25 mouse cellular contexts compared by ENCODE assay signal in the genomic region with DNA sequence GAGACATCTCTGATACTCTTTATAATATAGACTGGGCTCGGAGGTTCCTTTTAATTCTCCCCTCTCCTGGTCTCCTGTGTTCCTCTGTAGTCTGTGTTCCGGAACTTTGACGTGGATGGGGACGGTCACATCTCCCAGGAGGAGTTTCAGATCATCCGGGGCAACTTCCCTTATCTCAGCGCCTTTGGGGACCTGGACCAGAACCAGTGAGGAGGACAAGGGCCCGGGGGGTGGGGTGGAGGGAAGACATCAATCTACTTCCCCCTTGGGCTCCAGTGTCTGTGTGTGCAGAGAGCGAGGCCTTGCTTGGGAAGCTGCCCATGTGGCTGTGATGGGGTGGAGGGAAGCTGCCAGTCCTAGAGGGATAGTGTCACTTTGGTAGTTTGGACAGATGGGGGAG. TPM values are rescaled to one million over a fixed set of nuclear protein-coding genes. Genes with fewer than 3 reads are reported as not detected.
DNase-seq lines count a peak whose midpoint lies in the region; ATAC-seq and TF ChIP-seq lines count a peak whose summit lies in the region.
"Had no signal": no experiment of that assay in that cellular context is flagged by ENCODE, and none has a peak within 500 bp of the region (broad histone marks: within the 10 kb centered on the region; RNA-seq: fewer than 3 reads in every experiment).

No protein-coding gene starts in this region.

- WGBS in forebrain, embryonic 10.5 days = 78% methylated on average over 8 of the region's 8 CpGs
- 79% methylated on average over 8 of the region's 8 CpGs for WGBS in forebrain, embryonic 15.5 days
- 79% methylated on average over 8 of the region's 8 CpGs for WGBS in kidney, embryonic 14.5 days

- no peak for TF ChIP-seq EP300 in ES-Bruce4 (IDR thresholded peaks at IDR 0.05; ENCODE audit: insufficient read depth, low read depth, low read length)

- TF ChIP-seq POLR2A in ES-Bruce4 (IDR thresholded peaks at IDR 0.05; ENCODE audit: insufficient read depth, low read length) = no peak

- ATAC-seq in forebrain, embryonic 15.5 days (replicated peaks) = no peak
- no peak for ATAC-seq in kidney, embryonic 14.5 days (ENCODE audit: low FRiP score, low TSS enrichment)
- 0 out of 2 replicates have a peak, but pooled peaks have one; percentile 25 for ATAC-seq in megakaryocyte-erythroid progenitor cell, adult 5-6 weeks (replicated peaks; ENCODE audit: low FRiP score, low TSS enrichment, poor library complexity, severe bottlenecking)
- ATAC-seq: forebrain, embryonic 14.5 days; intestine, embryonic 16.5 days had no signal

- peak overlapping the region; percentile 27; the same call in 1 of the 2 replicates for H3K27ac ChIP-seq in forebrain, embryonic 10.5 days
- no peak overlapping the region for H3K27ac ChIP-seq in forebrain, embryonic 15.5 days (replicated peaks)
- no peak overlapping the region for H3K27ac ChIP-seq in kidney, embryonic 14.5 days (ENCODE audit: low read depth, low read length)
- H3K27ac ChIP-seq in ES-Bruce4 (ENCODE audit: insufficient read depth, low read length) = peak overlapping the region; percentile 36; the same call in 1 of the 2 replicates
- H3K27ac ChIP-seq: embryonic facial prominence, embryonic 12.5 days; hindbrain, embryonic 15.5 days; liver, embryonic 13.5 days; macrophage; midbrain, embryonic 12.5 days; neural tube, embryonic 12.5 days had no signal

- H3K9me3 ChIP-seq in forebrain, embryonic 10.5 days = no peaks in the 10 kb centered on the region
- no peaks in the 10 kb centered on the region for H3K9me3 ChIP-seq in forebrain, embryonic 15.5 days
- no peaks in the 10 kb centered on the region for H3K9me3 ChIP-seq in kidney, embryonic 14.5 days (ENCODE audit: control insufficient read depth, low read length)
- H3K9me3 ChIP-seq in ES-Bruce4 (replicated peaks; ENCODE audit: control insufficient read depth, insufficient read depth, low read length, poor library complexity, severe bottlenecking) = no peaks in the 10 kb centered on the region
- H3K9me3 ChIP-seq: embryonic facial prominence, embryonic 12.5 days; hindbrain, embryonic 15.5 days; liver, embryonic 13.5 days; midbrain, embryonic 12.5 days; neural tube, embryonic 12.5 days had no signal

- no peak overlapping the region for H3K4me3 ChIP-seq in forebrain, embryonic 10.5 days
- no peak overlapping the region for H3K4me3 ChIP-seq in forebrain, embryonic 15.5 days
- no peak overlapping the region for H3K4me3 ChIP-seq in kidney, embryonic 14.5 days (ENCODE audit: low read length)
- peak overlapping the region; percentile 41 for H3K4me3 ChIP-seq in ES-Bruce4 (ENCODE audit: low read depth, low read length)
- H3K4me3 ChIP-seq: embryonic facial prominence, embryonic 12.5 days; erythroblast, embryonic 14.5 days; hindbrain, embryonic 15.5 days; liver, embryonic 13.5 days; midbrain, embryonic 12.5 days; neural tube, embryonic 12.5 days had no signal

- no peak for DNase-seq in forebrain, embryonic 10.5 days (ENCODE audit: extremely low spot score, low spot score)
- DNase-seq in kidney, postnatal 25 days = peak; percentile 26 to 56
- DNase-seq in ovary, postnatal 36 days (ENCODE audit: low spot score) = no peak
- DNase-seq: adrenal gland, postnatal 25 days; B cell, adult 2 months; cerebellum, adult 18-20 months; gastrocnemius, postnatal 25 days; kidney, postnatal 14 days; left cerebral cortex, postnatal 4 days; liver, embryonic 13.5 days; right cerebral cortex, adult 18-20 months; thymus, postnatal 4 days had no signal

- H3K4me2 ChIP-seq in forebrain, embryonic 15.5 days (replicated peaks) = no peak overlapping the region
- no peak overlapping the region for H3K4me2 ChIP-seq in kidney, embryonic 14.5 days (replicated peaks; ENCODE audit: low read depth, low read length)
- H3K4me2 ChIP-seq: embryonic facial prominence, embryonic 12.5 days; heart, embryonic 11.5 days; hindbrain, embryonic 15.5 days; liver, embryonic 13.5 days; midbrain, embryonic 12.5 days; neural tube, embryonic 12.5 days had no signal

- no peak overlapping the region for H3K9ac ChIP-seq in forebrain, embryonic 15.5 days (replicated peaks)
- no peak overlapping the region for H3K9ac ChIP-seq in kidney, embryonic 14.5 days (ENCODE audit: low read depth, low read length)
- peak overlapping the region; percentile 13; the same call in 1 of the 2 replicates for H3K9ac ChIP-seq in ES-Bruce4 (ENCODE audit: low read depth, poor library complexity, severe bottlenecking)
- H3K9ac ChIP-seq: embryonic facial prominence, embryonic 12.5 days; hindbrain, embryonic 15.5 days; liver, embryonic 13.5 days; midbrain, embryonic 12.5 days; neural tube, embryonic 12.5 days had no signal

- TF ChIP-seq CTCF in ES-Bruce4 (IDR thresholded peaks at IDR 0.05; ENCODE audit: low read depth, low read length) = no peak

- H3K4me1 ChIP-seq in forebrain, embryonic 10.5 days = peaks cover 32% of the 10 kb centered on the region
- H3K4me1 ChIP-seq in forebrain, embryonic 15.5 days = peaks cover 6% of the 10 kb centered on the region
- no peaks in the 10 kb centered on the region for H3K4me1 ChIP-seq in kidney, embryonic 14.5 days (ENCODE audit: control insufficient read depth, insufficient read depth, low read length)
- peaks cover 9% of the 10 kb centered on the region for H3K4me1 ChIP-seq in ES-Bruce4 (ENCODE audit: control insufficient read depth, insufficient read depth, low read length)
- H3K4me1 ChIP-seq: embryonic facial prominence, embryonic 12.5 days; hindbrain, embryonic 15.5 days; neural tube, embryonic 12.5 days had no signal

- peaks cover 17% of the 10 kb centered on the region for H3K27me3 ChIP-seq in forebrain, embryonic 10.5 days (ENCODE audit: poor library complexity, severe bottlenecking)
- H3K27me3 ChIP-seq in forebrain, embryonic 15.5 days = no peaks in the 10 kb centered on the region
- peaks cover 2% of the 10 kb centered on the region for H3K27me3 ChIP-seq in kidney, embryonic 14.5 days (ENCODE audit: control insufficient read depth, insufficient read depth, low read length)
- H3K27me3 ChIP-seq in ES-Bruce4 (ENCODE audit: control insufficient read depth, insufficient read depth, low read length, poor library complexity, severe bottlenecking) = no peaks in the 10 kb centered on the region
- H3K27me3 ChIP-seq: liver, embryonic 13.5 days; neural tube, embryonic 12.5 days had no signal

- H3K36me3 ChIP-seq in forebrain, embryonic 10.5 days (replicated peaks) = no peaks in the 10 kb centered on the region
- no peaks in the 10 kb centered on the region for H3K36me3 ChIP-seq in forebrain, embryonic 15.5 days
- H3K36me3 ChIP-seq in kidney, embryonic 14.5 days (ENCODE audit: control insufficient read depth, insufficient read depth, low read length) = no peaks in the 10 kb centered on the region
- no peaks in the 10 kb centered on the region for H3K36me3 ChIP-seq in ES-Bruce4 (ENCODE audit: control insufficient read depth, insufficient read depth, low read length, poor library complexity, severe bottlenecking)
- H3K36me3 ChIP-seq: embryonic facial prominence, embryonic 12.5 days; midbrain, embryonic 12.5 days; neural tube, embryonic 12.5 days had no signal

RNA-seq across cellular contexts. Expression of a gene that starts 9.6 kb away (rescaled TPM):
- 15.6 and 17.0 TPM in 2 replicates for polyA plus RNA-seq in forebrain, embryonic 10.5 days (2016; fragmentation: Nextera tagmentation; extraction: Ambion mirVana)
- polyA plus RNA-seq in forebrain, embryonic 15.5 days (2015; fragmentation: Nextera tagmentation; extraction: Ambion mirVana) = 34.6 and 41.3 TPM in 2 replicates
- 77.1 and 78.6 TPM in 2 replicates for polyA plus RNA-seq in kidney, embryonic 14.5 days (2014; fragmentation: Nextera tagmentation; extraction: Ambion mirVana)
- 37.9 and 48.6 TPM in 2 replicates for polyA plus RNA-seq in ES-Bruce4 (2011; ENCODE audit: insufficient read depth, insufficient read length, low read depth, missing spikeins)
- 41.2 and 64.6 TPM in 2 replicates for total RNA-seq in megakaryocyte-erythroid progenitor cell, adult 5-6 weeks (2014; fragmentation: Nextera tagmentation)
- 21.6 and 32.0 TPM in 2 replicates for total RNA-seq in megakaryocyte-erythroid progenitor cell, adult 5-6 weeks (2017)

RNA-seq across cellular contexts. Expression of a gene that starts 9.8 kb away (rescaled TPM):
- polyA plus RNA-seq in forebrain, embryonic 10.5 days (2016; fragmentation: Nextera tagmentation; extraction: Ambion mirVana) = 2.8 and 3.1 TPM in 2 replicates
- polyA plus RNA-seq in forebrain, embryonic 15.5 days (2015; fragmentation: Nextera tagmentation; extraction: Ambion mirVana) = 31.1 and 32.4 TPM in 2 replicates
- 5.4 and 8.4 TPM in 2 replicates for polyA plus RNA-seq in kidney, embryonic 14.5 days (2014; fragmentation: Nextera tagmentation; extraction: Ambion mirVana)
- 5.6 and 7.0 TPM in 2 replicates for polyA plus RNA-seq in ES-Bruce4 (2011; ENCODE audit: insufficient read depth, insufficient read length, low read depth, missing spikeins)
- not detected in 2 replicates for total RNA-seq in megakaryocyte-erythroid progenitor cell, adult 5-6 weeks (2014; fragmentation: Nextera tagmentation)
- total RNA-seq in megakaryocyte-erythroid progenitor cell, adult 5-6 weeks (2017) = not detected in 2 replicates
- polyA plus RNA-seq: macrophage had no signal

RNA-seq across cellular contexts. Expression of a gene that starts 24.6 kb away (rescaled TPM):
- polyA plus RNA-seq in forebrain, embryonic 10.5 days (2016; fragmentation: Nextera tagmentation; extraction: Ambion mirVana) = 0.83 and 2.0 TPM in 2 replicates
- polyA plus RNA-seq in forebrain, embryonic 15.5 days (2015; fragmentation: Nextera tagmentation; extraction: Ambion mirVana) = 3.4 and 3.5 TPM in 2 replicates
- polyA plus RNA-seq in kidney, embryonic 14.5 days (2014; fragmentation: Nextera tagmentation; extraction: Ambion mirVana) = 15.7 and 16.4 TPM in 2 replicates
- 4.1 and 4.6 TPM in 2 replicates for polyA plus RNA-seq in ES-Bruce4 (2011; ENCODE audit: insufficient read depth, insufficient read length, low read depth, missing spikeins)
- total RNA-seq in megakaryocyte-erythroid progenitor cell, adult 5-6 weeks (2014; fragmentation: Nextera tagmentation) = 4.9 TPM in 1 of 2 replicates, not detected in the other
- total RNA-seq in megakaryocyte-erythroid progenitor cell, adult 5-6 weeks (2017) = 0.04 and 4.9 TPM in 2 replicates

RNA-seq across cellular contexts. Expression of a gene that starts 45.3 kb away (rescaled TPM):
- polyA plus RNA-seq in forebrain, embryonic 10.5 days (2016; fragmentation: Nextera tagmentation; extraction: Ambion mirVana) = 201 TPM in 2 replicates
- polyA plus RNA-seq in forebrain, embryonic 15.5 days (2015; fragmentation: Nextera tagmentation; extraction: Ambion mirVana) = 119 and 134 TPM in 2 replicates
- polyA plus RNA-seq in kidney, embryonic 14.5 days (2014; fragmentation: Nextera tagmentation; extraction: Ambion mirVana) = 127 and 183 TPM in 2 replicates
- polyA plus RNA-seq in ES-Bruce4 (2011; ENCODE audit: insufficient read depth, insufficient read length, low read depth, missing spikeins) = 333 and 355 TPM in 2 replicates
- 286 and 398 TPM in 2 replicates for total RNA-seq in megakaryocyte-erythroid progenitor cell, adult 5-6 weeks (2014; fragmentation: Nextera tagmentation)
- 253 and 302 TPM in 2 replicates for total RNA-seq in megakaryocyte-erythroid progenitor cell, adult 5-6 weeks (2017)

Comparison
In these comparisons a context has a peak if more than half of its experiments do, and no peak if none do; other contexts are left out.
1. H3K27ac ChIP-seq: peak in forebrain, embryonic 10.5 days (single experiment) and ES-Bruce4 (single experiment); none in forebrain, embryonic 15.5 days (single experiment) and kidney, embryonic 14.5 days (single experiment).
2. DNase-seq: peak in kidney, postnatal 25 days (2 of 2); none in forebrain, embryonic 10.5 days (single experiment) and ovary, postnatal 36 days (single experiment).